Mouse (Mus musculus) C2C12 (cell line): ENCODE measurements around the gene Ugt3a1.

Source experiments
- MAX ChIP-seq: IDR thresholded peaks from one replicate; pipeline ENCODE4 v1.6.1; 2011; ENCODE audit warnings: mild to moderate bottlenecking, control low read depth
- USF1 ChIP-seq: IDR thresholded peaks from one replicate; pipeline ENCODE4 v1.6.1; 2011; ENCODE audit warnings: low read depth, mild to moderate bottlenecking, control low read depth, moderate library complexity

DNA sequence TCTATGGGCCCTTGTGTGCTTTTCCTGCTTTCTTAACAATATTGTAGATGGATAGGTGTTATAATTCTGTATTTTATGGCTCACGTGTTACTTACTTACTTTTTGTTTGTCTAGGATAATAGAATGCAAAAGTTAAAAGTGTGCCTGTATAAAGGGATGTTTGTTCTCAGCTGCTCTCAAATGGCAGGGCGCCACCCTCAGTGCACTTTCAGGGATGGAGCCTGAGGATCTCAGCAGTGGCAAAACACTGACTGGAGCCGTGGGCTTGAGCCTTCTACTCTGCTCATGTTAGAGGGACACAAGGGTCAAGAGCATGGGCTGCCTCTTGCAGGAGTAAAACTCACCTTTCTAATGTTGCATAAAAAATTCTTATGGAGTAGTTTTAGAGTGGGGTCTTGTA, 60.3 kb downstream of the Ugt3a1 start:
- TF ChIP-seq MAX (no peak), USF1 (no peak)
